Mouse (Mus musculus) brain, embryonic 14.5 days (tissue): ENCODE measurements around the gene Camkk2.

Source experiments
- CTCF ChIP-seq: fragments of 200-500 bp; IDR thresholded peaks from 2 replicates; pipeline ENCODE4 v1.5.1; 2012; ENCODE audit warnings: inconsistent platforms, mild to moderate bottlenecking, moderate library complexity, borderline replicate concordance; ENCODE audit not compliant: insufficient read depth, insufficient read length; ENCODE audit errors: extremely low read depth
- POLR2A ChIP-seq: fragments of 200-500 bp; IDR thresholded peaks from 2 replicates; pipeline ENCODE4 v1.6.1; 2012; ENCODE audit warnings: mild to moderate bottlenecking, inconsistent platforms, borderline replicate concordance; ENCODE audit not compliant: poor library complexity, insufficient read depth, insufficient read length, severe bottlenecking; ENCODE audit errors: extremely low read depth

DNA sequence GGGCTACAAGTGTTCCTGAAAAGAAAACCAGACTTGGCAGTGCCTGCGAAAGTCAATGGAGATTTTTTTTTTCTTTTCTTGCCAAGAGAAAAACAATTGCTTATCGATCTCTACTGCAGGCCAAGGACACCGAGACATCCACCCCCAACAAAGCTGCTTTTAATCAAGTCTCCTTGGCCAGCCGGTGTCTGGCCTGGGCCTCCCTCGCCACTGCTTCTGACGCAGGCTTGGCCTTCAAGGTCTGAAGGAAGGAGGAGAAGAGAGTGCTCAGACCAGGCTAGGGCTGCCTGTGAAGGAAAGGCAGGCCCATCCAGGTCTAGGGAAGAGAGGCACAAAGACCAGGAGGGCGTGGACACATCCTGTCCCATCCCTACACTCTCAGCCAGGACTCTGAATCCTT is 8.9 kb downstream of the Camkk2 start:
- TF ChIP-seq CTCF (no peak), POLR2A (no peak)
